Mouse (Mus musculus) embryonic fibroblast, embryonic 13.5 days (primary cell): Measurements from ENCODE around the gene Olfr237-ps1.

Experiments used
- CTCF ChIP-seq: IDR thresholded peaks from 2 replicates; pipeline ENCODE4 v1.5.1; 2011; ENCODE audit warnings: mild to moderate bottlenecking, control low read depth, low read length, moderate library complexity, borderline replicate concordance; ENCODE audit not compliant: insufficient read depth
- POLR2A ChIP-seq: IDR thresholded peaks from 2 replicates; pipeline ENCODE4 v1.6.1; 2011; ENCODE audit warnings: low read depth, mild to moderate bottlenecking, control low read depth, low read length, moderate library complexity

DNA sequence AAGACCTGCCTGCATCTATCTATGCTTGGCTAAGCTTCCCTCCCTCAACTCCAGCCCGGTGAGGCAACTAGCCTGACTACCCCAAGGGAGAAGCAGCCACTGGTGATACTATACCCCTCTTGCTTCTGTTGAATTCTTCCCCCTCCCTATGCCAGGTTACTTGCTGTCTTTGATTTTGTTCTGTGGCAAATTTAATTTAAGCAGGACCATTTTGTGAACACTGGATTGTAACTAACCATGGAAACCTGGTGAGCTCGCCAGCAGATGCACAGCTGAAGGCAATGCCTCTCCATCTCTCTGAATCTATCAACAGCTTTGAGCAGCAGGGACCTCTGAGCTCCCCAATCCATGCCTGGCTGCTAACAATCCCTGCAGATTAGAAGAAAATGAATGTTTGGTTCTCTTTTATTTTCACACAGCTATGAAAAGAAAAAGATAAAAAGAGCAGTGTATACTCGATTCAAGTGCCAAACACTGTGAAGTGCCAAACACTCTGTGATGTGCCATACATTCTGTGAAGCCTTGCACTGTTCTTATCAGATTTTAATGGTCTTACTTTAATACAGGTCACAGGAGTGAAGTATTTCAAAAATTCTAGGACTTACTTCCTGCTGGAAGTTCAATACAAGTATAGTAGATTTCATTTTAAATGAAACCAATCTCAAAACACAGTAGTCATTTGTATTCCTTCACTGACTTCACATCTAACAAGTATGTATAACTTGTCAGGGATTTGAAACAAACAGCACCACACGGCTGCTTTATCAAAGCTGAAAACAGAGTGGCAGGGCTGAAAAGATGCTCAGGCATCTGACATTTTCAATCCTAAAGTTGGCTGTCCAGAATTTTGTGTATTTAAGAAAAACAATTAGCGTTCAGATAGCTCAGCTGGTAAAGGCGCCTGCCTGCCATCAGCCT, 32.5 kb downstream of the Olfr237-ps1 start:
- TF ChIP-seq CTCF, result no peak
- no peak for TF ChIP-seq POLR2A
